Mouse (Mus musculus): ENCODE data around the gene Gpcpd1. TPM values are rescaled to one million over a fixed set of nuclear protein-coding genes. Genes with fewer than 3 reads are reported as not detected.

Gpcpd1 gene
- polyA plus RNA-seq, 1 experiment from 2014 or later, result 42.1 TPM

- Histone ChIP-seq H3K9me3 (replicated peaks) (no peaks in the 10 kb centered on the region), H3K9ac (no peak overlapping the region), H3K27ac (ENCODE audit: poor library complexity, severe bottlenecking) (no peak overlapping the region), H3K4me1 (replicated peaks) (peaks cover 13% of the 10 kb centered on the region), H3K4me2 (no peak overlapping the region), H3K36me3 (peaks cover 29% of the 10 kb centered on the region), H3K4me3 (no peak overlapping the region), H3K27me3 (replicated peaks) (no peaks in the 10 kb centered on the region)
- 93% methylated on average over 3 of the region's 3 CpGs for WGBS
- ATAC-seq (ENCODE audit: insufficient number of reproducible peaks, low FRiP score), result no peak
Observed at GRCm38 (mm10) chr2:132572651-132573050, 14.9 kb downstream of the Gpcpd1 start.

GRCm38 (mm10) chr2:132571301-132571700, 16.2 kb downstream of the Gpcpd1 start:
- Histone ChIP-seq H3K9me3 (replicated peaks) (no peaks in the 10 kb centered on the region), H3K9ac (no peak overlapping the region), H3K27me3 (replicated peaks) (no peaks in the 10 kb centered on the region), H3K4me2 (no peak overlapping the region), H3K4me3 (no peak overlapping the region), H3K27ac (ENCODE audit: poor library complexity, severe bottlenecking) (no peak overlapping the region), H3K36me3 (peaks cover 42% of the 10 kb centered on the region), H3K4me1 (replicated peaks) (peaks cover 13% of the 10 kb centered on the region)
- no peak for ATAC-seq (ENCODE audit: insufficient number of reproducible peaks, low FRiP score)
- WGBS, result 92% methylated on average over 2 of the region's 2 CpGs

GRCm38 (mm10) chr2:132570869-132571268, 16.7 kb downstream of the Gpcpd1 start:
- H3K4me3 ChIP-seq, result no peak overlapping the region
- H3K27me3 ChIP-seq (replicated peaks), result no peaks in the 10 kb centered on the region
- H3K4me1 ChIP-seq (replicated peaks), result peaks cover 10% of the 10 kb centered on the region
- no peak for ATAC-seq (ENCODE audit: insufficient number of reproducible peaks, low FRiP score)
- no peak overlapping the region for H3K4me2 ChIP-seq
- no peak overlapping the region for H3K9ac ChIP-seq
- no peak overlapping the region for H3K27ac ChIP-seq (ENCODE audit: poor library complexity, severe bottlenecking)
- H3K9me3 ChIP-seq (replicated peaks), result no peaks in the 10 kb centered on the region
- H3K36me3 ChIP-seq, result peaks cover 46% of the 10 kb centered on the region

- 95% methylated on average over 6 of the region's 6 CpGs for WGBS
- no peak for ATAC-seq (ENCODE audit: insufficient number of reproducible peaks, low FRiP score)
- H3K27me3 ChIP-seq (replicated peaks), result no peaks in the 10 kb centered on the region
- H3K9me3 ChIP-seq (replicated peaks), result no peaks in the 10 kb centered on the region
- H3K27ac ChIP-seq (ENCODE audit: poor library complexity, severe bottlenecking), result no peak overlapping the region
- H3K36me3 ChIP-seq, result peaks cover 56% of the 10 kb centered on the region
- H3K4me3 ChIP-seq, result no peak overlapping the region
- H3K4me2 ChIP-seq, result no peak overlapping the region
- H3K9ac ChIP-seq, result no peak overlapping the region
- 0 out of 2 replicates have a peak, but pooled peaks cover 2% of the 10 kb centered on the region for H3K4me1 ChIP-seq (replicated peaks)
Observed at GRCm38 (mm10) chr2:132569686-132570085, 17.8 kb downstream of the Gpcpd1 start.

DNA sequence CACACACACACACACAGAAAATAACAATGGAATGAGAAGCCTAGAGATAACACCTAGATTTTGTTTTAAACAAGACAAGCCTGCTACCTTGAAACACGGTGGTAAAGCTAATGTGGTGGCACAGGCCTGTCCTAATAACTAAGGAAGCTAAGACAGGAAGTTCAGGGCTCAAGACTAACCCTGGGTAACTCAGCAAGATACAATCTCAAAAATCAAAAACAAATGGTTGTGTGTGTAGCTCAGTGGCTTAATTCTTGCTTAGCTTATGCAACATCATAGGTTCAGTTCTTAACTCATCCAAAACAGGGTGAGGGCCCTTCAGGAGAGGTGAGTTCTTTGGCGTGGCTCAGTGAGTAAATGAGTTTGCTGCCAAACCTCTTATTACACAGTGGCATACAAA, 20.1 kb downstream of the Gpcpd1 start:
- Histone ChIP-seq H3K27me3 (replicated peaks) (no peaks in the 10 kb centered on the region), H3K4me1 (replicated peaks) (no peaks in the 10 kb centered on the region), H3K9ac (no peak overlapping the region), H3K4me2 (no peak overlapping the region), H3K27ac (ENCODE audit: poor library complexity, severe bottlenecking) (no peak overlapping the region), H3K9me3 (replicated peaks) (no peaks in the 10 kb centered on the region), H3K4me3 (no peak overlapping the region), H3K36me3 (peaks cover 70% of the 10 kb centered on the region)
- 87% methylated on average over 2 of the region's 2 CpGs for WGBS
- ATAC-seq (ENCODE audit: insufficient number of reproducible peaks, low FRiP score), result no peak

DNA sequence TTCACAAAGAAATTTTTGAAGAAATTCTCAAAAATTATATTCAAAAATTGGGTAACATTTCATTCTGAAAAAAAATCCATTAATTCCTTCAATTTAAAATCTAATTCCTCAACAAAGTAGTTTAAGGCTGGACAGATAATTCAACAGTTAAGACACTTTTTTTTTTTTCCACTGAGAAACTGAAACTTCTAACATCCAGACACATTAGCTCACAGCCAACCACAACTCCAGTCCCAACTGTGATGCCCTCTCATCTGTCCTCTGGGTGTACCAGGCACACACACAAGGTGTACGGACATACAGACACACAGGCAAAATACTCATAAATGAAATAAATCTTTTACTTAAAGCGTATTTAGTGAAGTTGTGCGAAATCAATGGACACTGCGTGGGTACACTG, 25.7 kb downstream of the Gpcpd1 start:
- Histone ChIP-seq H3K27ac (ENCODE audit: poor library complexity, severe bottlenecking) (no peak overlapping the region), H3K4me2 (no peak overlapping the region), H3K36me3 (peaks cover 37% of the 10 kb centered on the region), H3K9me3 (replicated peaks) (no peaks in the 10 kb centered on the region), H3K27me3 (replicated peaks) (no peaks in the 10 kb centered on the region), H3K4me3 (no peak overlapping the region), H3K4me1 (replicated peaks) (no peaks in the 10 kb centered on the region), H3K9ac (no peak overlapping the region)
- 96% methylated on average over 4 of the region's 4 CpGs for WGBS
- no peak for ATAC-seq (ENCODE audit: insufficient number of reproducible peaks, low FRiP score)

DNA sequence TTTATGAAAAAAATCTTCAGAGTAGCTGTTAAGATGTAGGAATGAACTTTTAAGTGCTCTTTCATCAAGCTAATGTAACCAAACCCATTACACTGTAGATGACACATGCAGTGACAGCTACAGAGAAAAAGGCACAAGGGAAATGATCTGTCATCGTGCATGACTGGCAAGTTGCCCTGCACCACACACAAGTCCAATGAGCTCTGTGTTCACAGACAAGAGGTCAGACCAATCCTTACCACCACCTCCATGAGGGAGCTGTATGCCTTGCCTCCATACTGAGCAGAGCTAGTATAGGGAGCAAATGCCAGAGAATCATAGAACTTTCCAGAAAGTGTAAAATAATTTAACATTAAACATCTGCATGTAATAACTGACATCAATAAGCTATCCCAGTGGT, 59.7 kb downstream of the Gpcpd1 start:
- H3K27ac ChIP-seq (ENCODE audit: poor library complexity, severe bottlenecking), result no peak overlapping the region
- 76% methylated on average over 1 of the region's 1 CpGs for WGBS
- no peak overlapping the region for H3K4me3 ChIP-seq
- H3K27me3 ChIP-seq (replicated peaks), result no peaks in the 10 kb centered on the region
- no peaks in the 10 kb centered on the region for H3K9me3 ChIP-seq (replicated peaks)
- no peaks in the 10 kb centered on the region for H3K4me1 ChIP-seq (replicated peaks)
- no peak overlapping the region for H3K9ac ChIP-seq
- H3K36me3 ChIP-seq, result peaks cover 27% of the 10 kb centered on the region
- no peak overlapping the region for H3K4me2 ChIP-seq
- no peak for ATAC-seq (ENCODE audit: insufficient number of reproducible peaks, low FRiP score)

- no peaks in the 10 kb centered on the region for H3K9me3 ChIP-seq (replicated peaks)
- WGBS, result 77% methylated on average over 10 of the region's 10 CpGs
- H3K27me3 ChIP-seq (replicated peaks), result no peaks in the 10 kb centered on the region
- peaks cover 26% of the 10 kb centered on the region for H3K36me3 ChIP-seq
- no peak overlapping the region for H3K27ac ChIP-seq (ENCODE audit: poor library complexity, severe bottlenecking)
- H3K9ac ChIP-seq, result no peak overlapping the region
- H3K4me2 ChIP-seq, result no peak overlapping the region
- ATAC-seq (ENCODE audit: insufficient number of reproducible peaks, low FRiP score), result no peak
- no peaks in the 10 kb centered on the region for H3K4me1 ChIP-seq (replicated peaks)
- H3K4me3 ChIP-seq, result no peak overlapping the region
Observed at GRCm38 (mm10) chr2:132526894-132527532, 60.5 kb downstream of the Gpcpd1 start.

- H3K27ac ChIP-seq (ENCODE audit: poor library complexity, severe bottlenecking), result no peak overlapping the region
- no peak overlapping the region for H3K4me3 ChIP-seq
- no peak overlapping the region for H3K4me2 ChIP-seq
- no peak overlapping the region for H3K9ac ChIP-seq
- H3K4me1 ChIP-seq (replicated peaks), result no peaks in the 10 kb centered on the region
- WGBS, result 62% methylated on average over 4 of the region's 4 CpGs
- H3K27me3 ChIP-seq (replicated peaks), result no peaks in the 10 kb centered on the region
- H3K9me3 ChIP-seq (replicated peaks), result no peaks in the 10 kb centered on the region
- H3K36me3 ChIP-seq, result peaks cover 19% of the 10 kb centered on the region
- no peak for ATAC-seq (ENCODE audit: insufficient number of reproducible peaks, low FRiP score)
Observed at GRCm38 (mm10) chr2:132526110-132526509, 61.4 kb downstream of the Gpcpd1 start.

GRCm38 (mm10) chr2:132518021-132518901, 69.3 kb downstream of the Gpcpd1 start:
- no peaks in the 10 kb centered on the region for H3K9me3 ChIP-seq (replicated peaks)
- peak overlapping the region; percentile 33 for H3K4me2 ChIP-seq
- 0 out of 2 replicates have a peak overlapping the region, but pooled peaks have one; percentile 5 for H3K9ac ChIP-seq
- no peak for ATAC-seq (ENCODE audit: insufficient number of reproducible peaks, low FRiP score)
- H3K27me3 ChIP-seq (replicated peaks), result no peaks in the 10 kb centered on the region
- WGBS, result 36% methylated on average over 18 of the region's 18 CpGs
- no peak overlapping the region for H3K4me3 ChIP-seq
- no peaks in the 10 kb centered on the region for H3K36me3 ChIP-seq
- no peak overlapping the region for H3K27ac ChIP-seq (ENCODE audit: poor library complexity, severe bottlenecking)
- peaks cover 7% of the 10 kb centered on the region for H3K4me1 ChIP-seq (replicated peaks)

- Histone ChIP-seq H3K4me1 (replicated peaks) (peaks cover 7% of the 10 kb centered on the region), H3K4me3 (no peak overlapping the region), H3K4me2 (no peak overlapping the region), H3K9ac (no peak overlapping the region), H3K36me3 (no peaks in the 10 kb centered on the region), H3K9me3 (replicated peaks) (no peaks in the 10 kb centered on the region), H3K27ac (ENCODE audit: poor library complexity, severe bottlenecking) (no peak overlapping the region), H3K27me3 (replicated peaks) (no peaks in the 10 kb centered on the region)
- 74% methylated on average over 6 of the region's 6 CpGs for WGBS
- no peak for ATAC-seq (ENCODE audit: insufficient number of reproducible peaks, low FRiP score)
Observed at GRCm38 (mm10) chr2:132517194-132517836, 70.2 kb downstream of the Gpcpd1 start.
